Mouse (Mus musculus): ENCODE data around the gene Cinp.

DNA sequence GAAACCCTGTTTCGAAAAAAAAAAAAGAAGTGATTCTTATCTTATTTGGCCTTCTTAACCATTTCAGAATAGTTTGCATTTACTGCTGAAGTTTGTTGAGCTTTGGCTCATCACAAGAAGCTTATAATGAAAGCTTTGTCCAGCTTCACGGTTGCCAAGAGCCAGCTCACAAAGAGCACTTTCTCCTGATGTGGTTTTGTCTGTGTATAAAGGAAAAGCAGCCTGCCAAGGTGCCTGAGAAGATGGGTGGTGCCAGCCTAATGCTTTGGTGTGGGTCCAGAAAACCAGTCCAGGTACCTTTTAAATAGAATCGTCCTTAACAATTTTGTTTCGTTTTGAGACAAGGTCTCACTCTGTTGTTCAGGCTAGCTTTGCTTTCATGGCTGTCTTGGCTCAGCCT, 13.2 kb upstream of the Cinp start:
- TF ChIP-seq CTCF (IDR thresholded peaks at IDR 0.05; ENCODE audit: low read depth): no peak
- TF ChIP-seq EP300 (IDR thresholded peaks at IDR 0.05; ENCODE audit: low read depth): no peak
